Mouse (Mus musculus) liver (tissue): ENCODE measurements around the gene Trp53bp2.
A peak's percentile ranks its signal among the peaks of the same experiment; 100 is the strongest.

ENCODE experiments used
- DNase-seq: peaks from one replicate; pipeline ENCODE4 v3.0.0-alpha.2; 2020; ENCODE audit warnings: mixed read lengths

Gene Trp53bp2

GRCm38 (mm10) chr1:182409401-182410173 is 615 bp downstream of the Trp53bp2 start:
- peak; percentile 58 for DNase-seq

DNA sequence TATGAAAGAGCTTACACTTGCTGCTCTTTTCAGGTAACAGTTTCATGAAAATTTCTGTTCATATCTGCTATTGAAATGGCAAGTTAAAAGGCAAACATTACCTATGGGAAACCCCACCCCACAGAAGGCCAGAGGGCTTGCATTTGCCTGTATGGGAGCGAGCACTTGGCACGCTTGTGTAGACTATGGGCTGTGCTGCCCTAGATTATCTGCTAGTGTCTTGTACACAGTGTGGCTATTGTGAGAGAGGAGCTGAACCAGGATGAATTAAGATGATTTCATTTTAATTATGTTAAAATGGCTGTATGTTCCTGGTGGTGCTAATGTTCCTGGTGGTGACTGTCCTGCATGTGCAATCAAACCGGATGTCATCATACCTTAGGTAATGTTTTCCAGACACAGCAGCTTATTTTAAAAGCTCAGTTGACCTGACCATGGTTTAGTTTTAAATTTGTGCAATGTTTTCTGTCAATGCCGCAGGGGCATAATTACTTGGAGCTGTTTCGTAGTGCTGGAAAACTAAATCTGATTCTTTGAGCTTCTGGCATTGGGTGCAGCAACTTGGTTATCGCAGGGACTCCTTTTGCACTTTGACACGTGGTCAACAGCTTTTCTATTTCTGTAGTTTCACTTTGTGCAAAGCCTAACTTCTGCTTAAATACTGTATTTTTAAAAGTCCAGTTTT is 3.8 kb downstream of the Trp53bp2 start:
- no peak for DNase-seq

- no peak for DNase-seq
Observed at GRCm38 (mm10) chr1:182419481-182419880, 10.5 kb downstream of the Trp53bp2 start.

DNA sequence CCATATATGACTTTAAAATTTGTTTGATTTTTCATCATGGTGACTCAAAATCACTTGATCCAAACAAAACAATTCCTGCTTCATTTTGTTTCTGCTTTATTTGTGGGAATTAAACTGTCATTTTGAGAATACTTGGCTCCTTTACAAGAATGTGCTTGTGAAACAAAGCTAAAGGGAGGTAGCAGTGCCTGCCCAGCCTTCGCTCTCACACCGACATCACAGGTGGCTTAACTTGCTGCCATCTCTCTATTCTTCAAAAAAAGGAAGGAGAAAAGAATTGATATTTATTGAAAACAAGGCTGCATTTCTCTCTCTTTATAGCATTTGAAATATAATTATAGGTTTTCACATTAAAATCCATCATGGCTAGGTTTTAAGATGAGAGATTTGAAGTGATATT is 15.3 kb downstream of the Trp53bp2 start:
- DNase-seq = no peak

DNA sequence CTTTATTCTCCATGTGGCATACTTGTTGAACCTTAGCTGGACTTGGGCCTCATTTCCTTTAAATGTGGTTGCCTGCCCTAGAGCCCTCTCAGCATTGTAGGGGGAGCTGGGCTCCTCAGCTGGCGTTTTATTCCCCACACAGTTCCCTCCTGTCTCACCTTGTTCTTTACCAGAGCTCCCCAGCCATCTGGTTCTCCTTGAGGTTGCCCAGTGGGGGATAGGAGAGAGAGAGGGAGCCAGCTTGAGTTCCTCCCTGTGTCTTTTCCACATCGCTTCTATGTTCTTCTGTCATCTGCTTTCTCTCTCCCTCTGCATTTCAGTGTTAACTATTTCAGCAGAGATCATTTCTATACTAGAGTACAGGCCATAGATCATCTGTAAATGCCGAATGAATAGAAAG is 16.2 kb downstream of the Trp53bp2 start:
- no peak for DNase-seq

- DNase-seq = no peak
Observed at GRCm38 (mm10) chr1:182426444-182426843, 17.5 kb downstream of the Trp53bp2 start.

GRCm38 (mm10) chr1:182427426-182427825 is 18.5 kb downstream of the Trp53bp2 start:
- no peak for DNase-seq

- DNase-seq = no peak
Observed at GRCm38 (mm10) chr1:182429826-182430225, 20.9 kb downstream of the Trp53bp2 start.

- no peak for DNase-seq
Observed at GRCm38 (mm10) chr1:182430676-182431075, 21.7 kb downstream of the Trp53bp2 start.

GRCm38 (mm10) chr1:182432059-182432458 is 23.1 kb downstream of the Trp53bp2 start:
- DNase-seq = no peak

- no peak for DNase-seq
Observed at GRCm38 (mm10) chr1:182436746-182437145, 27.8 kb downstream of the Trp53bp2 start.

- DNase-seq = no peak
Observed at GRCm38 (mm10) chr1:182439546-182440222, 30.7 kb downstream of the Trp53bp2 start.

GRCm38 (mm10) chr1:182441791-182442473 is 33.0 kb downstream of the Trp53bp2 start:
- DNase-seq = no peak

DNA sequence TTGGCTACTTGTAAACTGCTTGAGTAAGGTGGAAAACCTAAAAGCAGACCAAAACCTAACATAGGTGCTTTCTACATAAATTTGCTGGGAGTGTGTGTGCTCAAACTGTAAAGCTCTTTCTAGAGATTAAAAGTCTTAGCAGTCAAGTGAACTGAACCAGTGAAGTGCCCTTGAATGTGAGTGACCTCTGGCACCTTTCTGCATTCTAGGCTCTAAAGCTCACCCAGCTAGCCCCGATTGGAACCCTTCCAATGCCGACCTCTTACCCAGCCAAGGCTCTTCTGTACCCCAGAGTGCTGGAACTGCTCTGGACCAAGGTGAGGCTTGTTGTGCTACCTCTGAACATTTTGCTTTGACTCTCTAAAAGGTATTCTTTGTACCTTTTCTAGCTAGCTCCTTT is 35.1 kb downstream of the Trp53bp2 start:
- no peak for DNase-seq

DNA sequence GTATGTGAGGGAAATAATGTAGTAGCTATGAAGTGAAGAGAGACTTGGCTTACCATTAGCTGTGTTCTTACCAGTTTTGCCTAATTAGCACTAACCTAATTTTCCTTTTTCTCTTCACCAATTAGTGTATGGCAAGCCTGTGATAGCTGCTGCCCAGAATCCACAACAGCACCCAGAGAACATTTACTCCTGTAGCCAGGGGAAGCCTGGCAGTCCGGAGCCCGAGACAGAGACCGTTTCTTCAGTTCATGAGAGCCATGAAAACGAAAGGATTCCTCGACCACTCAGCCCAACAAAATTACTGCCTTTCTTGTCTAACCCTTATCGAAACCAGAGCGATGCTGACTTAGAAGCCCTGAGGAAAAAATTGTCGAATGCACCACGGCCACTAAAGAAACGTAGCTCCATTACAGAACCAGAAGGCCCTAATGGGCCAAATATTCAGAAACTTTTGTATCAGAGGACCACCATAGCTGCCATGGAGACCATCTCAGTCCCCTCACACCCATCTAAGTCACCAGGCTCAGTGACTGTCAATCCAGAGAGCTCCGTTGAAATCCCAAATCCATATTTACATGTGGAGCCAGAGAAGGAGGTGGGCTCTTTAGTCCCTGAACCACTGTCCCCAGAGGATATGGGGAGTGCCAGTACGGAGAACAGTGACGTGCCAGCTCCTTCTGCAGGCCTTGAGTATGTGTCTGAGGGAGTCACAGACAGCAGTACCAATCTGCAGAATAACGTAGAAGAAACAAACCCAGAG is 39.5 kb downstream of the Trp53bp2 start:
- DNase-seq = no peak

DNA sequence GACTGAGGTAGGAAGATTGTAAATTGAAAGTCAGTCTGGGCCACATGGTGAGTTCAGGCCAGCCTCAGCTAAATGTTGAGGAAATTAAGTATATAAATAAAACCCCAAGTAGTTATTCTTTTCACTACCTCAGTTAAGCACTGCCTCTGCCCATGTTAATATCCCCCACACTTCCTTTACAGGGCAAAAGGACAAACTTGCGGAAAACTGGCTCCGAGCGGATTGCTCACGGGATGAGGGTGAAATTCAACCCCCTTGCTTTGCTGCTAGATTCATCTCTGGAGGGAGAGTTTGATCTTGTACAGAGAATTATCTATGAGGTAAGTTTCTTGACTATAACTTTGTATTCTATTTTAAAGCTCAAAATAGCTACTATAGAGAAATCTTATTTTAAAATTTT is 43.5 kb downstream of the Trp53bp2 start:
- no peak for DNase-seq

DNA sequence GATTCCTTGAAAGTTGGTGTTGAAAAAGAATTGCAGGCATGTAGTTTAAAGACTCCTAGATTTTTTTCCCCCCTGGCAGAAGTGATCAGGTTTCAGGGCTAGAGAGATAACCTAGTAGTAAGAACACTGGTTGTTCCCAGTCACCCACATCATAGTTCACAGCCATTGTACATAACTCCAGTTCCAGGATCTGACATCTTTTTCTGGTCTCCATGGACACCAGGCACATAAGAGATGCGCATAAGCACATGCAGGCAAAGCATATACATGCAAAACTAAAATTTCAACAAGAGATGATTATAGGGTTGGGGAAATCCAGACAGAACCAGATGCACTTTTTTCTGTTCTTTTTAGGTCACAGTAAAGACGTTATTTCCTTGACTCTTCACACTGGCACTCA is 46.1 kb downstream of the Trp53bp2 start:
- no peak for DNase-seq

DNA sequence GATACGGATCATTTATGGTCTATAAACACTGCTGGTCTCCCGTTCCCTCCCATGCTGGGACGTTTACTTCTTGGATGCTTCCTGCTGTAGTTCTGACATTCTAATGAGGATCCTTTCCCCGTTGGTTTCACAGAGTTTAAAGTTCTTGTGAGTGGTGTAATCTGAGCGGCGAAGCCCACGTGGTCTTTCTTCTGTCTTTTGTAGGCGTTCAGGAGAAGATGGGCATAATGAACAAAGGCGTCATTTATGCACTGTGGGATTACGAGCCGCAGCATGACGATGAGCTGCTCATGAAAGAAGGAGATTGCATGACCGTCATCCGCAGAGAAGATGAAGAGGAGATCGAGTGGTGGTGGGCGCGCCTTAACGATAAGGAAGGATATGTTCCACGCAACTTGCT is 49.6 kb downstream of the Trp53bp2 start:
- no peak for DNase-seq

DNA sequence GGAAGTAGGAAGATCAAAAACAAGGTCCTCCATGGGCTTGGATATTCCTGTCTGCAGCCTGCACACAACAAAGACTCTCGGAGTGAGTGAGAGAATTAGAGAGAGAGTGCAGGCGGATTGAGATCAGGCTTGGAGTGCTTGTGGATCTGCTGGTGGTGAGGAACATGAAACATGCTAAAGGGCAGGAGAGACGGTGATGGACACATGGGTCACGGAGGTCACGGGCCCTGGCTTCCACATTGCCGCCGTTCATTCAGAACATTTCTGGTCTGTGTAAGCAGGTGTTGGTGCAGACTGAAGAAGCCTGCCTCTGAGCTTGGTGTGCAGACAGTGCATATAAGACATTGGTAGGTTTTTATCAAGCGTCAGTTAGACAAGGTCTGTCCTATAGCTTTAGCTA is 50.5 kb downstream of the Trp53bp2 start:
- no peak for DNase-seq

GRCm38 (mm10) chr1:182460291-182461244 is 51.6 kb downstream of the Trp53bp2 start:
- no peak for DNase-seq

DNA sequence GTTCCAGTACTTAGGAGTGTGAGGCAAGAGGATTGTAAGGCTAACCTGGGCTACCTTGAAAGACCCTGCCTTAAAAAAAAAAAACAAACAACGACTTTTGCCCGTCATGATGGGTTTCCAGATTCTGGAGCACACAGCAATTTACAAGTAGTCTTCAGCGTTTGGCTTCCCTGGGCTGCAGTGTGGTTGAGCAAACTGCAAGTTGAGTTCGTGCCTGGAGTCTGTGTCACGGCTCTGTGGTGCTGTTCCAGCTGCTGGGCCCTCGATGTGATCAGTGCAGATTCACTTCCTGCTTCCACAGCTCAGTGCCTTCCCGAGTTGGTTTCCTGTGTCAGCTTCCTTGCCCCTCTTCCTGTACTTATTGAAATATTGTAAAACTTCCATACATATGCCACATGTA is 52.3 kb downstream of the Trp53bp2 start:
- DNase-seq = peak; percentile 23
